Mouse (Mus musculus) heart, embryonic 13.5 days (tissue): Measurements from ENCODE around the gene Tldc1. TPM values are rescaled to one million over a fixed set of nuclear protein-coding genes. Genes with fewer than 3 reads are reported as not detected.

Source experiments
- ATAC-seq: fragments of 200-750 bp; cut with Nextera tagmentation; 2 replicates; pipeline ENCODE4 v1.8.0; 2017; ENCODE audit warnings: moderate TSS enrichment; ENCODE audit not compliant: insufficient number of reproducible peaks, low FRiP score, low TSS enrichment; ENCODE audit errors: extremely low read depth
- H3K27ac ChIP-seq: fragments of 300-500 bp; sonication (generic); replicated peaks from 2 replicates; pipeline ENCODE4 v1.5.1; 2015; ENCODE audit warnings: moderate library complexity, mild to moderate bottlenecking, inconsistent platforms
- H3K27me3 ChIP-seq: fragments of 300-500 bp; sonication (generic); replicated peaks from 2 replicates; pipeline ENCODE4 v1.6.1; 2015; ENCODE audit warnings: mild to moderate bottlenecking, inconsistent platforms
- H3K36me3 ChIP-seq: fragments of 300-500 bp; sonication (generic); 2 replicates; pipeline ENCODE4 v1.6.1; 2015; ENCODE audit warnings: mild to moderate bottlenecking, inconsistent platforms
- H3K4me1 ChIP-seq: fragments of 300-500 bp; sonication (generic); 2 replicates; pipeline ENCODE4 v1.6.1; 2015; ENCODE audit warnings: inconsistent platforms
- H3K4me2 ChIP-seq: fragments of 300-500 bp; sonication (generic); 2 replicates; pipeline ENCODE4 v1.6.1; 2015; ENCODE audit warnings: inconsistent platforms, mild to moderate bottlenecking, moderate library complexity
- H3K4me3 ChIP-seq: fragments of 300-500 bp; sonication (generic); 2 replicates; pipeline ENCODE4 v1.5.1; 2015; ENCODE audit warnings: moderate library complexity, mild to moderate bottlenecking, inconsistent platforms
- H3K9ac ChIP-seq: fragments of 300-500 bp; sonication (generic); 2 replicates; pipeline ENCODE4 v1.6.1; 2015; ENCODE audit warnings: inconsistent platforms, mild to moderate bottlenecking, moderate library complexity
- H3K9me3 ChIP-seq: fragments of 300-500 bp; sonication (generic); 2 replicates; pipeline ENCODE4 v1.6.1; 2016; ENCODE audit warnings: inconsistent platforms
- WGBS: fragments of 180-500 bp; shearing (Covaris S2); methylation state at CpG from one replicate; pipeline ENCODE4 v1.1.7; 2015; ENCODE audit warnings: mixed read lengths; 5-methylcytosine and 5-hydroxymethylcytosine counted together
- polyA plus RNA-seq: library from polyadenylated mRNA; unstranded; fragments of >200 nt; fragmentation: Nextera tagmentation; extraction: Ambion mirVana; gene quantifications from 2 replicates; pipeline ENCODE4 v1.2.1, GENCODE M21; 2015

Gene Tldc1
- polyA plus RNA-seq, 1 experiment from 2014 or later = 14.3 TPM

DNA sequence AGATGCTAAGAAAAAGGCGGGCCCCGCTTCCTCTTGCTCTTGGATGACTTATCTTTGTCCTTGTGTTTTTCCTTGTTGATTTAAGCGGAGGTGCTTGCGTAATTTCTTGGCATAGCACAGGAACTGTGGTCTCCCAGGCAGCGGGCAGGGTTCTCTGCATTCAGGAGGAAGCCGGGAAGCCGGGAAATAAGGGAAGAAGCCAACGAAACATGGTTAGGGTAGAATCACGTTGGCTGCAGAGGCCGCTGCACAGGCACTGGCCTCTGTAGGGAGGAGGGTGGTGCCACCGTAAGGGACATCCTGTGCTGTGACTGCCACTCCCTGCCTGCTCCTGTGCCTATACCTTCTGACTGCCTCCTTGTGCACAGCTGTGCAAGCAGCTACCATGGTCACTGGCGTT, 63.0 kb downstream of the Tldc1 start:
- peak overlapping the region; percentile 12 for H3K4me2 ChIP-seq

GRCm38 (mm10) chr8:119713421-119713820, 64.8 kb downstream of the Tldc1 start:
- Histone ChIP-seq H3K27me3 (peaks cover 7% of the 10 kb centered on the region; the same call in 1 of the 2 replicates), H3K9ac (no peak overlapping the region), H3K9me3 (no peaks in the 10 kb centered on the region), H3K27ac (no peak overlapping the region), H3K4me3 (no peak overlapping the region), H3K4me1 (peaks cover 17% of the 10 kb centered on the region), H3K4me2 (no peak overlapping the region), H3K36me3 (no peaks in the 10 kb centered on the region)
- 80% methylated on average over 5 of the region's 5 CpGs for WGBS
- no peak for ATAC-seq

More for the DNA sequence above, 63.0 kb downstream of the Tldc1 start:
- 59% methylated on average over 12 of the region's 12 CpGs for WGBS
- Histone ChIP-seq H3K9ac (no peak overlapping the region), H3K27ac (peak overlapping the region; percentile 60), H3K9me3 (no peaks in the 10 kb centered on the region), H3K4me3 (no peak overlapping the region), H3K27me3 (peaks cover 7% of the 10 kb centered on the region; the same call in 1 of the 2 replicates), H3K36me3 (no peaks in the 10 kb centered on the region), H3K4me1 (peaks cover 24% of the 10 kb centered on the region)
- ATAC-seq = no peak

- H3K9ac ChIP-seq = no peak overlapping the region
- ATAC-seq = no peak
- no peaks in the 10 kb centered on the region for H3K9me3 ChIP-seq
- H3K4me3 ChIP-seq = no peak overlapping the region
- peaks cover 17% of the 10 kb centered on the region for H3K4me1 ChIP-seq
- no peak overlapping the region for H3K27ac ChIP-seq
- H3K27me3 ChIP-seq = peaks cover 7% of the 10 kb centered on the region; the same call in 1 of the 2 replicates
- 58% methylated on average over 6 of the region's 6 CpGs for WGBS
- no peaks in the 10 kb centered on the region for H3K36me3 ChIP-seq
- no peak overlapping the region for H3K4me2 ChIP-seq
Observed at GRCm38 (mm10) chr8:119712226-119712625, 66.0 kb downstream of the Tldc1 start.

Other genes starting within 250 kb of the Tldc1 start
- 69.7 and 72.2 TPM in 2 replicates for gene Mbtps1, start 219.7 kb downstream of the Tldc1 start, polyA plus RNA-seq
- 31.3 and 32.4 TPM in 2 replicates for gene Hsdl1, start 203.2 kb downstream of the Tldc1 start, polyA plus RNA-seq
- 0.17 and 0.24 TPM in 2 replicates for gene Dnaaf1, start 203.2 kb downstream of the Tldc1 start, polyA plus RNA-seq
- gene Taf1c, start 173.2 kb downstream of the Tldc1 start, polyA plus RNA-seq = 6.0 and 6.6 TPM in 2 replicates
- gene Adad2, start 165.7 kb downstream of the Tldc1 start, polyA plus RNA-seq = not detected in 2 replicates
- not detected in 2 replicates for gene Kcng4, start 142.7 kb downstream of the Tldc1 start, polyA plus RNA-seq
- gene Wfdc1, start 112.1 kb downstream of the Tldc1 start, polyA plus RNA-seq = 3.6 and 4.4 TPM in 2 replicates
- 0.20 and 0.29 TPM in 2 replicates for gene Atp2c2, start 78.4 kb downstream of the Tldc1 start, polyA plus RNA-seq
- gene Cotl1, start 62.1 kb upstream of the Tldc1 start, polyA plus RNA-seq = 40.2 and 51.4 TPM in 2 replicates
- gene Klhl36, start 83.8 kb upstream of the Tldc1 start, polyA plus RNA-seq = 10.1 and 10.9 TPM in 2 replicates
- 90.5 and 101 TPM in 2 replicates for gene Usp10, start 131.9 kb upstream of the Tldc1 start, polyA plus RNA-seq
- 1.8 TPM in 1 of 2 replicates, not detected in the other for gene Gm20388, start 132.4 kb upstream of the Tldc1 start, polyA plus RNA-seq
- 3.9 and 4.1 TPM in 2 replicates for gene Crispld2, start 214.0 kb upstream of the Tldc1 start, polyA plus RNA-seq